Mouse (Mus musculus) erythroid progenitor cell, adult 5-6 weeks (primary cell): ENCODE results near the gene Cln6. TPM values are rescaled to one million over a fixed set of nuclear protein-coding genes. Genes with fewer than 3 reads are reported as not detected.
A peak's percentile ranks its signal among the peaks of the same experiment; 100 is the strongest.
"Not testable (repeated sequence)": the region's sequence is repeated elsewhere in the genome, so short reads cannot be mapped to it uniquely, and the experiment has no call there.

Experiments used
- ATAC-seq: replicated peaks from 2 replicates; pipeline ENCODE4 v1.8.0; 2016; ENCODE audit warnings: moderate number of reproducible peaks, mild to moderate bottlenecking, moderate TSS enrichment, inconsistent platforms; ENCODE audit not compliant: poor library complexity, low FRiP score, severe bottlenecking
- total RNA-seq, 2 experiments: library from RNA; stranded (forward) in 1 of 2; stranded (reverse) in 1 of 2; fragments of 150-400 nt in 1 of 2; fragments of 186-747, 209-891 nt in 1 of 2; gene quantifications; 2 replicates each; pipeline versions ENCODE4 v1.2.3 to v1.2.4; 2015 to 2017; ENCODE audit warnings: low replicate concordance in 2 of 2

Gene Cln6
- total RNA-seq, 2 experiments from 2014 or later = 5.3 to 18.9 TPM

- ATAC-seq = peak; percentile 68
Observed at GRCm38 (mm10) chr9:62827939-62828652, 10.5 kb upstream of the Cln6 start.

GRCm38 (mm10) chr9:62828662-62829086 is 9.9 kb upstream of the Cln6 start:
- ATAC-seq = peak; percentile 98

GRCm38 (mm10) chr9:62829877-62830276 is 8.7 kb upstream of the Cln6 start:
- no peak for ATAC-seq

- no peak for ATAC-seq
Observed at GRCm38 (mm10) chr9:62834906-62835305, 3.7 kb upstream of the Cln6 start.

GRCm38 (mm10) chr9:62835705-62836446 is 2.7 kb upstream of the Cln6 start:
- no peak for ATAC-seq

GRCm38 (mm10) chr9:62837611-62838010 is 974 bp upstream of the Cln6 start:
- ATAC-seq = no peak

- ATAC-seq = no peak; the same call in 1 of the 2 replicates
Observed at GRCm38 (mm10) chr9:62838146-62838505, 459 bp upstream of the Cln6 start.

- peak; percentile 28 for ATAC-seq
Observed at GRCm38 (mm10) chr9:62839172-62839770, 686 bp downstream of the Cln6 start.

- no peak for ATAC-seq
Observed at GRCm38 (mm10) chr9:62843356-62844024, 4.9 kb downstream of the Cln6 start.

- no peak for ATAC-seq
Observed at GRCm38 (mm10) chr9:62844461-62844860, 5.9 kb downstream of the Cln6 start.

GRCm38 (mm10) chr9:62847694-62848093 is 9.1 kb downstream of the Cln6 start:
- peak; percentile 89 for ATAC-seq

- ATAC-seq = no peak
Observed at GRCm38 (mm10) chr9:62848641-62849040, 10.1 kb downstream of the Cln6 start.

GRCm38 (mm10) chr9:62851571-62851970 is 13.0 kb downstream of the Cln6 start:
- ATAC-seq = no peak

- ATAC-seq = no peak
Observed at GRCm38 (mm10) chr9:62854483-62854882, 15.9 kb downstream of the Cln6 start.

- no peak for ATAC-seq
Observed at GRCm38 (mm10) chr9:62857216-62857615, 18.6 kb downstream of the Cln6 start.

- no peak for ATAC-seq
Observed at GRCm38 (mm10) chr9:62857719-62858261, 19.2 kb downstream of the Cln6 start, which contains the start of gene Calml4. TSS of gene Calml4 (plus strand) at chr9:62858080.

GRCm38 (mm10) chr9:62858266-62859019 is 19.9 kb downstream of the Cln6 start:
- ATAC-seq = no peak

- ATAC-seq = not testable (repeated sequence)
Observed at GRCm38 (mm10) chr9:62860102-62860501, 21.5 kb downstream of the Cln6 start.

GRCm38 (mm10) chr9:62860866-62861265 is 22.3 kb downstream of the Cln6 start:
- ATAC-seq = no peak; the same call in 1 of the 2 replicates
